Mouse (Mus musculus) heart, postnatal 25 days (tissue): ENCODE measurements around the gene Rps28. TPM values are rescaled to one million over a fixed set of nuclear protein-coding genes. Genes with fewer than 3 reads are reported as not detected.

Experiments used
- DNase-seq: peaks from one replicate; pipeline ENCODE4 v3.0.0; 2022; ENCODE audit warnings: low spot score
- intact Hi-C: fragments of 180-260 bp; cut with DNase I; formaldehyde crosslinking; loops from one replicate; pipeline ENCODE4 v1.15.1; 2025
- total RNA-seq, 2 experiments: library from RNA; stranded (reverse); gene quantifications; 2 replicates each; pipeline ENCODE4 v1.2.3; 2021

The Rps28 gene
- total RNA-seq, 2 experiments from 2014 or later: 707 to 763 TPM

- peak; percentile 93 for DNase-seq
- intact Hi-C loops: loop anchor here (2.0 kb wide), 1 partner anchor 17 kb away; no protein-coding TSS in a partner anchor
Measured at GRCm38 (mm10) chr17:33779271-33779966, 44.9 kb downstream of the Rps28 start.

- intact Hi-C loops: no loop called here
Measured at GRCm38 (mm10) chr17:33775287-33775686, 49.1 kb downstream of the Rps28 start.

GRCm38 (mm10) chr17:33774573-33775155 is 49.7 kb downstream of the Rps28 start:
- DNase-seq: no peak
- intact Hi-C loops: no loop called here

More at GRCm38 (mm10) chr17:33775287-33775686, 49.1 kb downstream of the Rps28 start:
- no peak for DNase-seq

GRCm38 (mm10) chr17:33773871-33774572 is 50.3 kb downstream of the Rps28 start:
- intact Hi-C loops: no loop called here
- no peak for DNase-seq

- intact Hi-C loops: no loop called here
- no peak for DNase-seq
Measured at GRCm38 (mm10) chr17:33773426-33773825, 50.9 kb downstream of the Rps28 start.

GRCm38 (mm10) chr17:33771617-33772016 is 52.7 kb downstream of the Rps28 start:
- no peak for DNase-seq
- intact Hi-C loops: no loop called here

Other genes starting within 250 kb of the Rps28 start
- 10 to 100 TPM in 1 of 2 experiments, 1 to 10 TPM in 1; 9.7 to 11.4 TPM for gene Zfp414, start 195.5 kb downstream of the Rps28 start, total RNA-seq
- gene Pram1, start 186.5 kb downstream of the Rps28 start, total RNA-seq: under 1 TPM in 1 of 2 experiments, not detected in 1; 0.34 TPM
- gene Hnrnpm, start 137.7 kb downstream of the Rps28 start, total RNA-seq: 100 to 1,000 TPM in 1 of 2 experiments, 10 to 100 TPM in 1; 89.2 to 106 TPM
- 100 to 1,000 TPM; 143 to 160 TPM for gene March2, start 105.9 kb downstream of the Rps28 start, total RNA-seq
- 100 to 1,000 TPM; 239 to 261 TPM for gene Rab11b, start 64.0 kb downstream of the Rps28 start, total RNA-seq
- gene Angptl4, start 42.7 kb downstream of the Rps28 start, total RNA-seq: 10 to 100 TPM in 1 of 2 experiments, 1 to 10 TPM in 1; 8.4 to 21.7 TPM
- 10 to 100 TPM; 55.0 to 69.3 TPM for gene Kank3, start 14.0 kb downstream of the Rps28 start, total RNA-seq
- gene Ndufa7, start within 50 bp of the Rps28 start, total RNA-seq: 100 to 1,000 TPM; 599 to 648 TPM
- gene Cd320, start 18.5 kb upstream of the Rps28 start, total RNA-seq: 10 to 100 TPM; 30.6 to 31.9 TPM
- gene Gm7029, start 49.3 kb upstream of the Rps28 start, total RNA-seq: not detected
- gene Kifc1, start 66.1 kb upstream of the Rps28 start, total RNA-seq: 1 to 10 TPM; 1.4 to 1.8 TPM
- not detected for gene Platr17, start 80.6 kb upstream of the Rps28 start, total RNA-seq
- gene Daxx, start 84.9 kb upstream of the Rps28 start, total RNA-seq: 10 to 100 TPM; 14.3 to 17.5 TPM
- 100 to 1,000 TPM in 1 of 2 experiments, 10 to 100 TPM in 1; 93.5 to 104 TPM for gene Tapbp, start 91.3 kb upstream of the Rps28 start, total RNA-seq
- 10 to 100 TPM; 15.5 to 19.4 TPM for gene Zbtb22, start 91.3 kb upstream of the Rps28 start, total RNA-seq
- 10 to 100 TPM; 38.2 to 44.6 TPM for gene Rgl2, start 105.0 kb upstream of the Rps28 start, total RNA-seq
- 10 to 100 TPM; 70.7 to 77.3 TPM for gene Pfdn6, start 115.8 kb upstream of the Rps28 start, total RNA-seq
- 10 to 100 TPM in 1 of 2 experiments, 1 to 10 TPM in 1; 9.3 to 10.2 TPM for gene Wdr46, start 116.1 kb upstream of the Rps28 start, total RNA-seq
- gene B3galt4, start 126.9 kb upstream of the Rps28 start, total RNA-seq: 1 to 10 TPM; 1.7 to 1.9 TPM
- 10 to 100 TPM; 39.2 to 39.4 TPM for gene Vps52, start 131.2 kb upstream of the Rps28 start, total RNA-seq
- gene Rps18, start 131.4 kb upstream of the Rps28 start, total RNA-seq: 100 to 1,000 TPM; 408 to 435 TPM
- gene H2-K1, start 175.8 kb upstream of the Rps28 start, total RNA-seq: 10 to 100 TPM; 59.9 to 88.2 TPM
- 10 to 100 TPM; 12.6 to 13.2 TPM for gene Ring1, start 200.1 kb upstream of the Rps28 start, total RNA-seq
- 100 to 1,000 TPM in 1 of 2 experiments, 10 to 100 TPM in 1; 98.1 to 100 TPM for gene H2-Ke6, start 203.5 kb upstream of the Rps28 start, total RNA-seq
- 10 to 100 TPM; 60.4 to 61.3 TPM for gene Slc39a7, start 207.1 kb upstream of the Rps28 start, total RNA-seq
- 10 to 100 TPM; 40.5 to 42.1 TPM for gene Rxrb, start 207.2 kb upstream of the Rps28 start, total RNA-seq
- gene Col11a2, start 214.9 kb upstream of the Rps28 start, total RNA-seq: 1 to 10 TPM; 1.1 to 2.2 TPM